Mouse (Mus musculus): ENCODE results near the gene Rab3b.
A peak's percentile ranks its signal among the peaks of the same experiment; 100 is the strongest.

Rab3b gene

GRCm38 (mm10) chr4:108878963-108879822 is at the start of gene Rab3b:
Gene Rab3b, plus strand, starts transcription at chr4:108879063.
- peak; percentile 75 to 76 for DNase-seq

- DNase-seq: no peak
Observed at GRCm38 (mm10) chr4:108830698-108831097, 48.2 kb upstream of the Rab3b start.

GRCm38 (mm10) chr4:108832916-108833827 is 45.7 kb upstream of the Rab3b start, which contains the start of gene Btf3l4:
Gene Btf3l4, minus strand, starts transcription at chr4:108833614.
- peak; percentile 92 to 93 for DNase-seq

- DNase-seq: no peak
Observed at GRCm38 (mm10) chr4:108833828-108834114, 45.1 kb upstream of the Rab3b start.

- peak; percentile 71 to 76 for DNase-seq
Observed at GRCm38 (mm10) chr4:108834115-108834970, 44.5 kb upstream of the Rab3b start, which contains the start of gene Txndc12. Gene Txndc12, plus strand, starts transcription at chr4:108834601.

- DNase-seq: peak in 1 of 2 experiments; percentile 10
Observed at GRCm38 (mm10) chr4:108834971-108835311, 43.9 kb upstream of the Rab3b start.

GRCm38 (mm10) chr4:108835496-108835895 is 43.4 kb upstream of the Rab3b start:
- peak; percentile 23 to 32 for DNase-seq

- DNase-seq: no peak
Observed at GRCm38 (mm10) chr4:108838031-108838430, 40.8 kb upstream of the Rab3b start.

GRCm38 (mm10) chr4:108841920-108842578 is 36.8 kb upstream of the Rab3b start:
- no peak for DNase-seq

GRCm38 (mm10) chr4:108843336-108843735 is 35.5 kb upstream of the Rab3b start:
- DNase-seq: no peak

GRCm38 (mm10) chr4:108845824-108846569 is 32.9 kb upstream of the Rab3b start:
- no peak for DNase-seq

- peak; percentile 64 to 71 for DNase-seq
Observed at GRCm38 (mm10) chr4:108847715-108848504, 31.0 kb upstream of the Rab3b start, which contains the start of gene Kti12. Gene Kti12, plus strand, starts transcription at chr4:108847785.

- no peak for DNase-seq
Observed at GRCm38 (mm10) chr4:108848505-108848848, 30.4 kb upstream of the Rab3b start, which contains the start of gene A730015C16Rik. Gene A730015C16Rik, minus strand, starts transcription at chr4:108848619.

GRCm38 (mm10) chr4:108866806-108867205 is 12.1 kb upstream of the Rab3b start:
- no peak for DNase-seq

- DNase-seq: peak; percentile 80 to 84
Observed at GRCm38 (mm10) chr4:108869730-108870374, 9.0 kb upstream of the Rab3b start.

GRCm38 (mm10) chr4:108873746-108874145 is 5.1 kb upstream of the Rab3b start:
- no peak for DNase-seq

- no peak for DNase-seq
Observed at GRCm38 (mm10) chr4:108877901-108878300, 962 bp upstream of the Rab3b start.

- DNase-seq: no peak
Observed at GRCm38 (mm10) chr4:108883815-108884214, 5.0 kb downstream of the Rab3b start.

GRCm38 (mm10) chr4:108887456-108887855 is 8.6 kb downstream of the Rab3b start:
- DNase-seq: no peak

- DNase-seq: no peak
Observed at GRCm38 (mm10) chr4:108890876-108891275, 12.0 kb downstream of the Rab3b start.
